Mouse (Mus musculus) forebrain, embryonic 10.5 days (tissue): ENCODE measurements around the gene Hif3a. TPM values are rescaled to one million over a fixed set of nuclear protein-coding genes. Genes with fewer than 3 reads are reported as not detected.
A peak's percentile ranks its signal among the peaks of the same experiment; 100 is the strongest.

Experiments
- DNase-seq: peaks from one replicate; pipeline ENCODE4 v3.0.0-alpha.2; 2017; ENCODE audit warnings: low spot score; ENCODE audit errors: extremely low spot score
- H3K27ac ChIP-seq: fragments of 300-500 bp; sonication (generic); 2 replicates; pipeline ENCODE4 v1.5.1; 2016; ENCODE audit warnings: mild to moderate bottlenecking
- H3K27me3 ChIP-seq: fragments of 300-500 bp; sonication (generic); 2 replicates; pipeline ENCODE4 v1.6.1; 2016; ENCODE audit warnings: mild to moderate bottlenecking; ENCODE audit not compliant: poor library complexity, severe bottlenecking
- H3K36me3 ChIP-seq: fragments of 300-500 bp; sonication (generic); replicated peaks from 2 replicates; pipeline ENCODE4 v1.6.1; 2016; ENCODE audit warnings: mild to moderate bottlenecking, moderate library complexity
- H3K4me1 ChIP-seq: fragments of 300-500 bp; sonication (generic); 2 replicates; pipeline ENCODE4 v1.6.1; 2016
- H3K4me3 ChIP-seq: fragments of 300-500 bp; sonication (generic); 2 replicates; pipeline ENCODE4 v1.5.1; 2016; ENCODE audit warnings: mild to moderate bottlenecking, moderate library complexity
- H3K9me3 ChIP-seq: fragments of 300-500 bp; sonication (generic); 2 replicates; pipeline ENCODE4 v1.6.1; 2016; ENCODE audit warnings: mild to moderate bottlenecking, moderate library complexity
- WGBS: fragments of 180-500 bp; shearing (Covaris S2); methylation state at CpG from one replicate; pipeline ENCODE4 v1.1.7; 2016; 5-methylcytosine and 5-hydroxymethylcytosine counted together
- polyA plus RNA-seq: library from polyadenylated mRNA; unstranded; fragments of >200 nt; fragmentation: Nextera tagmentation; extraction: Ambion mirVana; gene quantifications from 2 replicates; pipeline ENCODE4 v1.2.1, GENCODE M21; 2016

Gene Hif3a
- polyA plus RNA-seq, 1 experiment from 2014 or later: 5.3 TPM

DNA sequence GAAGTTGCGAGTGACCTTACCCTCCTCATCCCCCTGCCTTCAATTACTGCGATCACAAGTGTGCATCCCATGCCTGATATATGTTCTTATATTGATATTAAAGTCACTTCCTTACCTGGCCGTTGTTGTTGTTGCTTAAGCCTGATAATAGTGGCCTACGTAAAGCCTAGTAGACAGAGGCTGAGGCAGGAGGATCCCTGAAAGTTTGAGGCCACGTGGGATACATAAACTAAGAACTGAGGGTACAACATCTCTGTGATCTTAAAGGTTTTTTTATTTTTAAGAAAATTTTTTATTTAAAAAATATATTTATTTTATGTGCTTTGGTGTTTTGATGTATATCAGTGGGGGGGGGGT lies 69.8 kb downstream of the Hif3a start, which contains the start of gene Ccdc8:
Ccdc8 (plus strand) TSS at position 258 of the 357 bp plus-strand sequence.
- H3K9me3 ChIP-seq: peaks cover 6% of the 10 kb centered on the region; the same call in 1 of the 2 replicates
- peaks cover 28% of the 10 kb centered on the region for H3K36me3 ChIP-seq
- H3K27ac ChIP-seq: peak within 1 kb of the TSS; percentile 93
- no peaks in the 10 kb centered on the region for H3K27me3 ChIP-seq
- H3K4me1 ChIP-seq: peaks cover 81% of the 10 kb centered on the region
- H3K4me3 ChIP-seq: peak within 1 kb of the TSS; percentile 69
- WGBS: 95% methylated on average over 5 of the region's 5 CpGs
- no peak for DNase-seq

DNA sequence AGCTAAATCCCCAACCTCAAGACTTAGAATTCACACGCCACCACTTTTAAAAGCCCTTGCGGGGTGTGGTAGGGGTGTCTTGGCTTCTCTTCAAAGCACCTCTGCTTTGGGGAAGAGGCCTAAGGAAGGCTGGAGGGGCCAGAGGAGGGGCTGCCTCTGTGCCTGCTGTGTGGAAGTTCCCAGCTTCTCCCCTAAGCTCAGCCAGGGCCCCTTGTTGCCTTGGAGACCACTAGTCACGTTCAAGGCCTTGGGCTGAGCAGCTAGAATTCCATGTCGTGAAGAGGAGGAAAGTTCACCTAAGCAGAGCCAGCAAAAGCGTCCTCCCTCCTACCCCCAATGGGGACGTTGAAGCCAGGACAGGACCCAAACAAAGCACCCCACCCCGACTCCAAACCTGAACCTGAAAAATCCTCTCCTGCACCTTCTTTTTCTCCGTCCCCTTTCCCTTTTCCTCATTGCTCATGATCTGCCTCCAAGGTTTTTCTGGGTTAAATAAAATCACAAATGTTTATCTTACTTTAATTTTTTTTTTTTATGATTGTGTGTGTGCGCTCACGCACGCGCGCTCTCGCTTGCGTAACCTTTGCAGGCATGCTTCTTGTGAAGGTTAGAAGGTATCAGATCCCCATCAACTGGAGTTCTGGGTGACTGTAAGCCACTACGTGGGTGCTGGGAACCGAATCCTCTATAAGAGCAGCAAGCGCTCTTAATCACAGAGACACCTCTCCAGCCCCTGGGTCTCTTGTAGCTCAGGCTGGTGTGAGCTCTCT lies 70.4 kb downstream of the Hif3a start:
- H3K4me3 ChIP-seq: peak overlapping the region; percentile 32
- H3K4me1 ChIP-seq: peaks cover 81% of the 10 kb centered on the region
- peak; percentile 80 for DNase-seq
- no peaks in the 10 kb centered on the region for H3K27me3 ChIP-seq
- H3K36me3 ChIP-seq: peaks cover 22% of the 10 kb centered on the region
- 62% methylated on average over 18 of the region's 18 CpGs for WGBS
- peak overlapping the region; percentile 91 for H3K27ac ChIP-seq
- H3K9me3 ChIP-seq: peaks cover 6% of the 10 kb centered on the region; the same call in 1 of the 2 replicates

DNA sequence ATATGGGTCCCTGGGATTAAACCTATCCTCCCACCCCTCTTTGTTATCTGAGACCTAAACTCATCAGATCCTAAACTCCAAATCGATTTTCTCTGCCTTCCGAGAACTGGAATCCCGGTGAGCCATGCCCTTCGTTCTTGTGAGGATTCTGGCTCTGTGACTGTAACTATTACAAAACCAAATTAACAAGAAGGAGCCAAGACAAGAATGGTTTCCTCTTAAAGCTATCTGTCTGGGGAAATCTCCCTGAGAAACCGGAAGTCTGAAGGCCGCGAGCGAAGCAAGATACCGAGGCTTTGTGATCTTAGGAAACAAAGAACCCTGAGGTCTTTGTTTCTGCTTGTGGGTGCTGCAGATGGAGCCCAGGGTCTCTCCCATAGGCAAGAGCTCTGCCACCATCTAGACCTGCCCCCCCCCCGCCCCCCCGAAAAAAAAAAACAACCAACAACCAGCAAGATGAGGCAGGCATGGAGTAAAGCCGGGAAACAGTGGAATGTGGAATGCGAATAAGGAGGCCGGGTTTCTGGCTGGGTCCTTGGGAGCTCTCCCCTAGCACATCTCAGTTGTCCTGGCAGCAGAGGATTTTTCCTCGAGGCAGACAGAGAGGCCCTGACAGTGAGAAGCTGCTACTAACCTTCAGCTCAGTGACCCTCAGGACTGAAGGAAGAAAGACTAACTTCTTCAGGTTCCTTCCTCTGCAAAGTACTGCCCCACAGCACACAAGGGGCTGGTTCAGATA lies 72.1 kb downstream of the Hif3a start:
- H3K4me3 ChIP-seq: peak overlapping the region; percentile 19; the same call in 1 of the 2 replicates

DNA sequence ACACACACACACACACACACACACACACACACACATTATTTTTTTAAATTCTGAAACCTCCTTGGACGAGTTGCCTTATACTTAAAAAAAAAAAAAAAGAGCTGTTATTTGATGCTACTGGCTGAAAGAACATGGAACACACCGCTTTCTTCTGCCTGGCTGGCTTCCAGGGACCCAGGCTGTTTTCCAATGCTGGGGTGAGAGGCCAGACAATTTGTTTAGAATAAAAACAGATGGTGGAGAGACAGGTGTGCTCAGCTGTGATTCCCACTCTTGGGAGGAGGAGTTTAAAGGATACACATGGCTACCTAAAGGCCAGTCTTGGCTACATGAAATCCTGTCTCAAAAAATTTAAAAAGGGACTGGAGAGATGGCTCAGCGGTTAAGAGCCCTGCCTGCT lies 73.8 kb downstream of the Hif3a start:
- Histone ChIP-seq H3K4me1 (peaks cover 57% of the 10 kb centered on the region), H3K9me3 (peaks cover 6% of the 10 kb centered on the region; the same call in 1 of the 2 replicates), H3K36me3 (peaks cover 6% of the 10 kb centered on the region), H3K27ac (no peak overlapping the region), H3K27me3 (no peaks in the 10 kb centered on the region), H3K4me3 (no peak overlapping the region)
- no peak for DNase-seq
- WGBS: 70% methylated on average over 3 of the region's 3 CpGs

More for the DNA sequence above, 72.1 kb downstream of the Hif3a start:
- Histone ChIP-seq H3K27ac (peak overlapping the region; percentile 85), H3K36me3 (peaks cover 11% of the 10 kb centered on the region), H3K4me1 (peaks cover 65% of the 10 kb centered on the region), H3K27me3 (no peaks in the 10 kb centered on the region), H3K9me3 (peaks cover 6% of the 10 kb centered on the region; the same call in 1 of the 2 replicates)
- WGBS: 40% methylated on average over 15 of the region's 15 CpGs
- no peak for DNase-seq

DNA sequence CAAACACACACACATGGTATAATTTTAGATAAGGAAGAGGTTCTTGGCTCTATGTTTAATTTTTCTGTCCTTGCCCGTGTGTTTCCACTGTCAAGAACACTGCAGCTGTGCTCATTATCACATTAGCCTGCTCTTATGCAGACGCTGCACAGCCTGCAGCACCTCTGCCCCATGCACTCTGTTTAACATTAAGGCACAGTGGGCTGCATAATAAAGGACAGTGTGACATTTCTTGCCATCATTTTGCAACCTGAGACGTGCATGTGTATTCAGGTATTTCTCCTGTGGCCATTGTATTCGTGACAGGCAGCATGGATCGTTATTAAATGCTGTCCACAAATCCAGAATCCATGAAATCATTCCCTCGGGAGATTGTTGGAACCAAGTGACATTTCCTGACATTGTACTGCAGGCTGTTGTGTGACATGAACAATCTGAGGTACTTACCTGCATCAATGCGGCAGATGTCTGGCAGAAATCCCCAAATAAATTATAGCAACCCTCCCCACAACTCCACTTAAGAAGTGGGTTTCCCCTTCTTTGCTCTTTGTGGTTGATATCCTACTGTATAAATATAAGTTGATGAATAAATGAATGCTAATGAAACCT lies 74.6 kb downstream of the Hif3a start:
- peaks cover 6% of the 10 kb centered on the region; the same call in 1 of the 2 replicates for H3K9me3 ChIP-seq
- H3K27ac ChIP-seq: 0 out of 2 replicates have a peak overlapping the region, but pooled peaks have one; percentile 44
- 79% methylated on average over 7 of the region's 7 CpGs for WGBS
- H3K4me3 ChIP-seq: no peak overlapping the region
- no peak for DNase-seq
- peaks cover 60% of the 10 kb centered on the region for H3K4me1 ChIP-seq
- no peaks in the 10 kb centered on the region for H3K27me3 ChIP-seq
- peaks cover 6% of the 10 kb centered on the region for H3K36me3 ChIP-seq

DNA sequence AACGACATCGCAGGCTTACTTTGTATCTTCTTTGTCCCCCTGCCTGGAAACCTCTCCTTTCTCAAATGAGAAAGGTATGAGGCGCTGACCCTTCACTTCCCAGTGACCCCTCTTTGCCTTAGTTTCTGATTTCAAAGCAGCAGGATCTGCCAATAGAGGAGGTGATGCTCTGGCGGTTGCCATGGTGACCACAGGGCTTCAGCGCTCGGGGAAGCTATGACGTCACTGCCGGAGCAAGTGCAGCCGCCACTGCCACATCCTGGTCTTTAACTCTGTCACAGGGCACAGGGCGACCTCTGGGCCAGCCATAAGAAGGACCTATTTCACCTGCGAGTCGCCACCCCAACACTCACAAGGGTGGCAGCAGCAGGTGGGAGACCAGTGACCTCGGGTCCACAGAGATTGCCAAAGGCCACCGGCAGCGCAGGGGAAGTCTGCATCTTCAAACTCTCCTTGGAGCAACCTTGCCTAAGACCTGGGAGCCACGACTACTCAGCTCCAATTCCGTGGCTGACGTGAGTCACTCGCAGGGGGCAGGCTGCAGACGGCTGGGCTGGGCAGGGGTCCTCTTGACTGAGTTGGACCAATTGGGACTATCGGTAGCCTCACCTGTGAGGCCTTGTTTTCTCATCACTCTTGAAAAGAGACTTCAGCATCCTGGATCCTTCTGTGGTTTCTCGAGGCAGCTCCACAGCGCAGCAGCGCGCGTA lies 79.2 kb downstream of the Hif3a start, which contains the start of gene Gm42372:
Gm42372 (plus strand) TSS at position 228 of the 710 bp plus-strand sequence.
- H3K27ac ChIP-seq: peak within 1 kb of the TSS; percentile 82
- peaks cover 6% of the 10 kb centered on the region for H3K36me3 ChIP-seq
- H3K9me3 ChIP-seq: no peaks in the 10 kb centered on the region
- peak within 1 kb of the TSS; percentile 53 for H3K4me3 ChIP-seq
- 18% methylated on average over 26 of the region's 26 CpGs for WGBS
- DNase-seq: peak; percentile 89
- peaks cover 53% of the 10 kb centered on the region for H3K4me1 ChIP-seq
- no peaks in the 10 kb centered on the region for H3K27me3 ChIP-seq

Other genes starting within 250 kb of the Hif3a start
- 120 and 122 TPM in 2 replicates for gene Strn4, start 246.5 kb downstream of the Hif3a start, polyA plus RNA-seq
- 26.3 and 27.2 TPM in 2 replicates for gene Fkrp, start 245.7 kb downstream of the Hif3a start, polyA plus RNA-seq
- 9.6 and 10.7 TPM in 2 replicates for gene Prkd2, start 219.5 kb downstream of the Hif3a start, polyA plus RNA-seq
- gene Dact3, start 187.1 kb downstream of the Hif3a start, polyA plus RNA-seq: 1.9 and 2.2 TPM in 2 replicates
- 5.5 and 6.6 TPM in 2 replicates for gene Gng8, start 170.6 kb downstream of the Hif3a start, polyA plus RNA-seq
- gene Ptgir, start 155.9 kb downstream of the Hif3a start, polyA plus RNA-seq: 0.10 TPM in 2 replicates
- gene Calm3, start 138.3 kb downstream of the Hif3a start, polyA plus RNA-seq: 156 and 163 TPM in 2 replicates
- 4.3 and 6.8 TPM in 2 replicates for gene Pnmal2, start 117.7 kb downstream of the Hif3a start, polyA plus RNA-seq
- gene Pnmal1, start 102.7 kb downstream of the Hif3a start, polyA plus RNA-seq: 7.3 and 9.3 TPM in 2 replicates
- 1.2 and 1.4 TPM in 2 replicates for gene Gm42372, start 79.3 kb downstream of the Hif3a start, polyA plus RNA-seq
- gene Ccdc8, start 69.7 kb downstream of the Hif3a start, polyA plus RNA-seq: 7.8 and 8.9 TPM in 2 replicates
- 149 and 150 TPM in 2 replicates for gene Ppp5c, start 34.5 kb downstream of the Hif3a start, polyA plus RNA-seq
- 0.11 and 0.12 TPM in 2 replicates for gene Psg16, start 11.6 kb upstream of the Hif3a start, polyA plus RNA-seq
- gene Ceacam3, start 87.9 kb upstream of the Hif3a start, polyA plus RNA-seq: not detected in 2 replicates
- gene Psg29, start 141.1 kb upstream of the Hif3a start, polyA plus RNA-seq: not detected in 2 replicates